Mouse (Mus musculus) midbrain, embryonic 15.5 days (tissue): Measurements from ENCODE around the gene Rnls. TPM values are rescaled to one million over a fixed set of nuclear protein-coding genes. Genes with fewer than 3 reads are reported as not detected.
A peak's percentile ranks its signal among the peaks of the same experiment; 100 is the strongest.
"Not testable (repeated sequence)": the region's sequence is repeated elsewhere in the genome, so short reads cannot be mapped to it uniquely, and the experiment has no call there.

Experiments
- ATAC-seq: fragments of 200-750 bp; cut with Nextera tagmentation; replicated peaks from 2 replicates; pipeline ENCODE4 v1.8.0; 2017; ENCODE audit warnings: moderate TSS enrichment
- H3K27ac ChIP-seq: fragments of 300-500 bp; sonication (generic); 2 replicates; pipeline ENCODE4 v1.5.1; 2015; ENCODE audit warnings: mild to moderate bottlenecking, inconsistent platforms
- H3K27me3 ChIP-seq: fragments of 300-500 bp; sonication (generic); replicated peaks from 2 replicates; pipeline ENCODE4 v1.6.1; 2015; ENCODE audit warnings: inconsistent platforms
- H3K36me3 ChIP-seq: fragments of 300-500 bp; sonication (generic); replicated peaks from 2 replicates; pipeline ENCODE4 v1.6.1; 2015; ENCODE audit warnings: inconsistent platforms
- H3K4me1 ChIP-seq: fragments of 300-500 bp; sonication (generic); 2 replicates; pipeline ENCODE4 v1.6.1; 2015; ENCODE audit warnings: inconsistent platforms
- H3K4me2 ChIP-seq: fragments of 300-500 bp; sonication (generic); 2 replicates; pipeline ENCODE4 v1.6.1; 2015; ENCODE audit warnings: inconsistent platforms, mild to moderate bottlenecking, moderate library complexity
- H3K4me3 ChIP-seq: fragments of 300-500 bp; sonication (generic); 2 replicates; pipeline ENCODE4 v1.5.1; 2015; ENCODE audit warnings: mild to moderate bottlenecking, inconsistent platforms
- H3K9ac ChIP-seq: fragments of 300-500 bp; sonication (generic); 2 replicates; pipeline ENCODE4 v1.6.1; 2015; ENCODE audit warnings: mild to moderate bottlenecking, inconsistent platforms
- H3K9me3 ChIP-seq: fragments of 300-500 bp; sonication (generic); 2 replicates; pipeline ENCODE4 v1.6.1; 2016; ENCODE audit warnings: inconsistent platforms
- WGBS: fragments of 180-500 bp; shearing (Covaris S2); methylation state at CpG from one replicate; pipeline ENCODE4 v1.1.7; 2015; ENCODE audit warnings: mixed read lengths; 5-methylcytosine and 5-hydroxymethylcytosine counted together
- polyA plus RNA-seq: library from polyadenylated mRNA; unstranded; fragments of >200 nt; fragmentation: Nextera tagmentation; extraction: Ambion mirVana; gene quantifications from 2 replicates; pipeline ENCODE4 v1.2.1, GENCODE M21; 2015

The Rnls gene
- polyA plus RNA-seq = 10.7 and 10.9 TPM in 2 replicates

DNA sequence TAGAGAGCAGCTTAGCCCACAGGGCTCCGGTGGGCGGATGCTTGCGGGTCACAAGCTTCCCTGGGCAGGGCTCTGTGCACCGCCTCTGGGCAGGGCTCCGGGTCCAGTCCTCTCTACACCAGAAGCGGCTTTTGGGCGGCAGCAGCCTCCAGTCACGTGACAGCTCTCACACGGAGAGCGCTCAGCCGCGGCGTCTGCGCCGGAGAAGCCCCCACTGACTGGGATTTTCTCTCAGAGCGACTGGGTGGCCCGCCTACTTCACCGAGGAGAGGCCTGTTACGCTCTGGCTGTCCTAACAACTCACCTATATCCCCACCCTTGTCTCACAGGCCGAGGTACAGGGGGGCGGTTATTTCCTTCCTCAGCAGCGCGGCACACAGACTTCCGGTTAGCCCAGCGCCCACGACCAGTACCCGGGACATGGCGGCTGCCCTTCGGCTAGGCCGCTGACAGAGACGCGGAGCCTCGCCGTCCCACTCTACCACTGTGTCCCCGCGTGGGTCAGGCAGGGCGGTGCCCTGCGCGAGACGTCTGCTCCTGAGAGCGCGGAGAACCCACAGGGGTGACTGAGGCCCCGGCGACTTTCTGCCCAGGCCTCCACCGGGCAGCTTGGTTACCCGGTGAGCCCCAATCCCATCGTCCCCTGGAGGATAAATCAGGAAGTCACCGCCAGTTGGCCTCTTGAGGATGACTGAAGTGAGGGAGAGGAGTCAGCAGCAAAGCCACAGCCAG is at the start of gene Rnls:
Gene Rnls (minus strand): TSS at position 645 of the 732 bp plus-strand sequence.
- Histone ChIP-seq H3K4me3 (peak within 1 kb of the TSS; percentile 54), H3K9me3 (no peaks in the 10 kb centered on the region; the same call in 1 of the 2 replicates), H3K27ac (peak within 1 kb of the TSS; percentile 91), H3K4me1 (no peaks in the 10 kb centered on the region), H3K4me2 (peak within 1 kb of the TSS; percentile 65), H3K27me3 (no peaks in the 10 kb centered on the region), H3K36me3 (no peaks in the 10 kb centered on the region), H3K9ac (peak within 1 kb of the TSS; percentile 88)
- WGBS = under 1% methylated on average over 48 of the region's 48 CpGs
- ATAC-seq = peak; percentile 99

DNA sequence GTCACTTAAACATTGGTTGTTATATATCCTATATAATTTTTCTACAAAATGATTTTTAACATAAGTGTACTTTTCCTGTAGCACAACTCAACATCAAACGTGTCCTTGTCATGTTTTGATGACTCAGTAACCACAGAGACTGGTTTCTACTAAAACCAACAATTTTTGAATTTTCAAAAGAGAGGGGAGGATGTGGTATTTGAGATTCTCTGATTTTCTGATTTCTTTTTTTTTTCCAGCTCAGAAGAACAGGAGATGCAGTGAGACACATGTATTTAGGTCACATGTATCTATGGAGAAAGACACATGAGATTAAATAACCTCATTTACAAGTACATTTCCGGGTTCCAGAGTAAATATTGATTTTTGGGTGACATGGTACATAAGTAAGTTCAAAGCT is 37.4 kb upstream of the Rnls start:
- no peaks in the 10 kb centered on the region for H3K9me3 ChIP-seq
- H3K4me3 ChIP-seq = no peak overlapping the region
- no peak overlapping the region for H3K9ac ChIP-seq
- H3K27me3 ChIP-seq = no peaks in the 10 kb centered on the region
- H3K4me2 ChIP-seq = no peak overlapping the region
- H3K27ac ChIP-seq = no peak overlapping the region
- no peak for ATAC-seq
- H3K4me1 ChIP-seq = no peaks in the 10 kb centered on the region
- H3K36me3 ChIP-seq = no peaks in the 10 kb centered on the region
- WGBS = 48% methylated on average over 2 of the region's 2 CpGs

DNA sequence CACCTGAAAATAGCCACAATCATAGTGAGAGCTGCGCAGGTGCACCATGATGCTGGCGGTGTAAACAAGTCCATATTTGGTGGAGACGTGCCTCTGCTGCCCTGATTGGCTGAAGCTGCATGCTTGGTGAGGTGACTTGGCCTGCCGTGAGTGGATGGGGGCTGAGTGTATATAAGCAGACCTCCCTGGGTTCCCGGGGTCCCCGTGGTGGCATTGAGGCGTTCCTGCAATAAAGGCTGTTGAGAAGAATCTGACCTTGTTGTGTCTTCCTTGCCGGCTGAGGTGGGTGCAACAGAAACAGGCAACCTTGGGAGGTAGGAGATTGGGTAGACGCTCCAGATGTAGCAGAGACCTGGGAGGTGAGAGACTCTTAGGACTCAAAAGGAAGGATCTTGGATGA is 27.3 kb upstream of the Rnls start:
- not testable (repeated sequence) for H3K4me3 ChIP-seq, H3K4me2 ChIP-seq, H3K27ac ChIP-seq, H3K4me1 ChIP-seq, H3K9me3 ChIP-seq, H3K9ac ChIP-seq, H3K27me3 ChIP-seq, H3K36me3 ChIP-seq, ATAC-seq
- WGBS = 87% methylated on average over 9 of the region's 9 CpGs

DNA sequence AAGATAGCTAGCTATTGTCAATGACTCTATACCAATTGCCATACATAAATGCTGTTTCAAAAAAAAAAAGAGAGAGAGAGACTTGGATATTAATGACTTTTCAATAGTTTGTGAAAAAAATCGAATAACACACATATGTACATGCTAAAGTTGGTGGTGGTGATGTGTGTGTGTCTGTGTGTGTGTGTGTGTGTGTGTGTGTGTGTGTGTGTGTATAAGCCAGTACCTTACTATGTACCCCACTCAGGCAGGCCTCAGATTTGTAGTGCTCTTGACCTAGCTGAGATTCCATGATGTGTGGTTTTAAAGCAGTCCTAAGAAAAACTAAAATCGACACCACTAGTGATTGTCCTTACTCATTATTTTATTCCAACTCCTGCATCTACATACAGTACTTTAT is 11.3 kb downstream of the Rnls start:
- Histone ChIP-seq H3K27ac (no peak overlapping the region), H3K9ac (no peak overlapping the region), H3K4me1 (no peaks in the 10 kb centered on the region), H3K9me3 (no peaks in the 10 kb centered on the region), H3K4me2 (no peak overlapping the region), H3K4me3 (no peak overlapping the region), H3K27me3 (no peaks in the 10 kb centered on the region), H3K36me3 (no peaks in the 10 kb centered on the region)
- ATAC-seq = peak; percentile 71
- WGBS = 72% methylated on average over 2 of the region's 2 CpGs

DNA sequence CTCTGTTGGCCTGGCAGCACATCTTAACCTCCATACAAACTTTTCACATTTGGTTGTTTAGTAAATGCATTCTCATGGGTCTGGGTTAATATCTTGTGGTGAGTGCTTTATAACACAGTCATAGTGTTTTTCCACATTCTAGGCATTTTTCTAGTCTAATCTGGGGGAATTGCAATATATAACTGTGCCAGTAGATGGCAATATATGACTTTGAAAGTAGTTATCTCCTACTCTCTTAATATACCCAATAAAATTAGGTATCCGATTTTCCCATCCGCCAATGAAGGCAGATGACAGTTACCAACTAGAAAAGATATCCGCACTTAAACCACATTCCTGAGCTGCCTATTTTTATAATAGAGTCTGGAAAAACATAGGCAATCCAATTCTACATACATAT is 11.7 kb downstream of the Rnls start:
- Histone ChIP-seq H3K4me2 (no peak overlapping the region), H3K9me3 (no peaks in the 10 kb centered on the region), H3K27ac (no peak overlapping the region), H3K27me3 (no peaks in the 10 kb centered on the region), H3K4me3 (no peak overlapping the region), H3K36me3 (no peaks in the 10 kb centered on the region), H3K9ac (no peak overlapping the region), H3K4me1 (no peaks in the 10 kb centered on the region)
- peak; percentile 88 for ATAC-seq
- WGBS = 9% methylated on average over 3 of the region's 3 CpGs

DNA sequence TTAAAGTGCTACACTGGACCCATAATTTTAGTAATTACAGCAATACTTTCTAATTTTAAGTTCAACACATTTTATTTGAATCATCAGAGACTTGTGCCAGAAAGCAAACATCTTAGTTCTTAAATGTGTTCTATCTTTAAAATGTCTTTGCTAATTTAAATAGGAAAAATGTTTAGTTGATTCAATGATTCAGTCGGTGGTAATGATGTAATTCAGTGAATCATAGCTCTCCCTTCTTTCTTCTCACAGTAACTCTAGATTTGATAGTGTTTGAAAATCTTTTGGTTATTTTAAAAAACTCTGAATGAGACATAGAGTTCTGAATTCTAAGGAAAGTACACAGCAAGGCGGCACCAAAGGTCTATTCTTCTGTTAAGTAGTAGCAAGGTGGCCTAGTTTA is 23.3 kb downstream of the Rnls start:
- no peak overlapping the region for H3K27ac ChIP-seq
- WGBS = 86% methylated on average over 2 of the region's 2 CpGs
- ATAC-seq = no peak

DNA sequence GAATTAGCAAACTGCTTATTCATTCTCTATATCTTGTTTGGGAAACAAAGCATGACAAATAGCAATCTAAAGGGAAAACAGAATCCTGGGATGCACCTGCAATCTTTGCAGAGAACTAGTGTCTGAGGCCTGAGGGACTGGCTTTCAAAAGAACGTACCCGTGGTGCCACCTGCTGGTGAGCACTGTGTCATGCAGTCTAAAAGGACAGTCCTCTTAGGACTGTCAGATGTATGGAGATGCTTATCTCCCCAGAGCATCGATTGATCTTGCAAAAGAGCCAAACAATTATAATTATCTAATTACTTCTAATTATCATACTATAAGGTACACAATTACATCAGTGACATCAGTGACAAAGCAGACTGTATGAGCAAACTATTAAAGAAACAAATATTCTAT is 25.4 kb downstream of the Rnls start:
- H3K4me3 ChIP-seq = no peak overlapping the region
- no peaks in the 10 kb centered on the region for H3K27me3 ChIP-seq
- peak; percentile 97 for ATAC-seq

More for the DNA sequence above, 23.3 kb downstream of the Rnls start:
- H3K4me3 ChIP-seq = no peak overlapping the region
- no peaks in the 10 kb centered on the region for H3K27me3 ChIP-seq
- no peaks in the 10 kb centered on the region for H3K9me3 ChIP-seq
- no peaks in the 10 kb centered on the region for H3K36me3 ChIP-seq
- no peaks in the 10 kb centered on the region for H3K4me1 ChIP-seq
- no peak overlapping the region for H3K9ac ChIP-seq
- H3K4me2 ChIP-seq = no peak overlapping the region

DNA sequence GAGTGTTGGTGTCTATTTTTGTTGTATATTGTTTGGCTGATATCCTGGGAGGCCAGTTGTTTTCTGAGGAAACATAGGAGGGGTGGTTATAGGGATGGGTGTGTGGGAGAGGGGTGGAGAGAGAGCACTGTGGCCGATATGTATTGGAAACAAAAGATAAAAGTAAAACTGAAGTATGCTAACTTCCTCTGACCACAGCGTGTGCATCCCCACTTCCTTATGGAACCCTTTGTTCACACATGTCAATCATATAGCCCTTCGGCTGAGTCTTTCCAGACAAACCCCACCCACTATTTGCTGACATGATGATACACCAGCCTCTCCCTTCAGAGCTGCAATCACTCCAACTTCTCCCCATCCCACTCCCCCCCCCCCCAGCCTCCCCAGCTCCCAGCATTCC is 35.1 kb downstream of the Rnls start:
- no peak for ATAC-seq
- H3K9ac ChIP-seq = no peak overlapping the region

More for the DNA sequence above, 25.4 kb downstream of the Rnls start:
- H3K27ac ChIP-seq = no peak overlapping the region
- no peaks in the 10 kb centered on the region for H3K36me3 ChIP-seq
- no peak overlapping the region for H3K9ac ChIP-seq
- H3K4me2 ChIP-seq = no peak overlapping the region
- 9% methylated on average over 3 of the region's 3 CpGs for WGBS
- no peaks in the 10 kb centered on the region for H3K4me1 ChIP-seq
- no peaks in the 10 kb centered on the region for H3K9me3 ChIP-seq

DNA sequence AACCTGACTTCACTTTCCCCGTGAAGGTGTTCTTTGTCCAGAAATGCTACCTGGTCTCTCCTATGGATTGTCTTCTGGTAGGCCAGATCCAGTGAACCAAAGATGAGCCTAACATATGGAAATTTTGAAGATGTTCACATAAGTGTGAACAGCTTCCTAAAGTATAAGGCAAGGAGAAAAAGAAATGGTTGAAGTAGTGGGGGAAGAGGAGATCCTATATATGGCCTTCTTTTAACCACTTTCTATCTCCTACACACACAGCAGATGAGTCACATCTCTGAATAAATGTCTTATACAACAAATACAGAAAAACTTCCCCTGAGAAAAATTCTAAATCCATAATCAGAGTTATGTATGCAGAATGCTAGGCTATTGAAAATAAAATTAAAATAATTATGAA is 52.0 kb downstream of the Rnls start:
- 95% methylated on average over 1 of the region's 1 CpGs for WGBS

More for the DNA sequence above, 35.1 kb downstream of the Rnls start:
- Histone ChIP-seq H3K27me3 (no peaks in the 10 kb centered on the region), H3K4me1 (no peaks in the 10 kb centered on the region), H3K36me3 (no peaks in the 10 kb centered on the region), H3K4me2 (no peak overlapping the region), H3K9me3 (no peaks in the 10 kb centered on the region), H3K27ac (no peak overlapping the region), H3K4me3 (no peak overlapping the region)
- WGBS = 54% methylated on average over 3 of the region's 3 CpGs

DNA sequence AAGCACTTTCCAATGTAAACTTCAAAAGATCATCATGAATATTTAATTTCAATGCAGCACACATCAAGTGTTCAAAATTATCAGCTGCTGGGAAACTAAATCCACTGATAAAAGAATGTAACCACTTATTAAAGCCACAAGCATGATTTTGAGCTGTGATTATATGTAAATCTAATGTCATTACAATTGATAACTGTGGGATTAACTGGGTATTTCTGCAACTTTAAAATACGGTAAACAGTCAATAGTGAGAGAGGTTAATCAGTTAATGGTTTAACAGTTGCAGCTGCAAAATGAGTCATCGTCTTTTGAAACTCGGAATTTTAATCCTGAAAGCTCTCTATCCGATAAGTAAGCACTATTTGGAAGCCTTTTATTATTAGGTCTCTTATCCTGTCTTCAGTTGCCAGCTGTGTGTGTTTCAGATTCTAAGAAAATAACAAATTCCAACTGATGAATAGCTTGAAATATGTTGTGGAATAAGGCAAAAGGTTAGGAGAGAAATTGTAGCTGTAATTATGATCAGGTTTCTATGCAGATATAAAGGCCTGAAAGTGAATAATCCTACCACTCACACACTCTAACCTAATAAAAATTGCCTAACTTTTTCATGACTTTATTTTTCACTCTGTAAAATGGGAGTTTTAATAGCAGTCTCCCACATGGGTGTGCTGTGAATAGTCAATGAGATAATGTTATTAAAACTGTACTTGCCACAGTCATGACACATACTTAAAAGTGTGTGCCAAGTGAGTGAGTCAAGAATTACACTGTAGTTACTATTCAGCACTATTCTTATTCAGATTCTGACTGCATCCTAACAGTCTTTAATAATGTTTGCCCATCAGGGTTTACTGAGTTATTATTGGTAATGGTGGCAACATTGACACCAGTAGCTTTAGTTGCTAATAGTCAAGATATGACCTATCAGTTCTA is 65.1 kb downstream of the Rnls start:
- H3K36me3 ChIP-seq = no peaks in the 10 kb centered on the region
- no peak for ATAC-seq
- H3K27me3 ChIP-seq = no peaks in the 10 kb centered on the region
- no peak overlapping the region for H3K4me2 ChIP-seq
- 40% methylated on average over 4 of the region's 4 CpGs for WGBS
- no peak overlapping the region for H3K4me3 ChIP-seq
- no peaks in the 10 kb centered on the region for H3K9me3 ChIP-seq
- H3K4me1 ChIP-seq = no peaks in the 10 kb centered on the region
- H3K27ac ChIP-seq = no peak overlapping the region
- no peak overlapping the region for H3K9ac ChIP-seq

More for the DNA sequence above, 52.0 kb downstream of the Rnls start:
- Histone ChIP-seq H3K4me1 (no peaks in the 10 kb centered on the region), H3K4me3 (no peak overlapping the region), H3K9me3 (no peaks in the 10 kb centered on the region), H3K36me3 (no peaks in the 10 kb centered on the region), H3K4me2 (no peak overlapping the region), H3K27me3 (no peaks in the 10 kb centered on the region), H3K9ac (no peak overlapping the region), H3K27ac (no peak overlapping the region)
- ATAC-seq = no peak

DNA sequence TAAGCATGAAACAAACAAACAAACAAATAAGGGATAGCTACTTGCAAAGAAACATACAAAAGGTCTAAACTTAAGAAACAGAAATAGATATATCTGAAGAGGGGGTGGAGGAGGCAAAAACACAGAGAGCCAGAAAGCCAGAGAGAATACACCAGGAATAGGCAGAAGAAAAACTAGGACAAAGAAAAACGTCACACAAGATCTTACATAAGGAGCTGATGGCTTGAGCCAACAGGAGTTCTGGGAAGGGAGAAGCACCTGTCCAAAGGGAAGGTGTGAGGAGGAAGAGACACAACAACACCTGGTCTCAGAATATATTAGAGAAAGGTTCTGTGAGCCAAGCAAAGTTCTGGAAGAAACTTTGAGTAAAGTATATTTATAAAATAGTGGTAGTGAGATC is 73.3 kb downstream of the Rnls start:
- no peaks in the 10 kb centered on the region for H3K36me3 ChIP-seq
- no peak overlapping the region for H3K27ac ChIP-seq
- 58% methylated on average over 1 of the region's 1 CpGs for WGBS
- no peak overlapping the region for H3K9ac ChIP-seq
- no peak for ATAC-seq
- no peak overlapping the region for H3K4me2 ChIP-seq
- no peaks in the 10 kb centered on the region for H3K27me3 ChIP-seq
- H3K9me3 ChIP-seq = no peaks in the 10 kb centered on the region
- no peaks in the 10 kb centered on the region for H3K4me1 ChIP-seq
- no peak overlapping the region for H3K4me3 ChIP-seq

DNA sequence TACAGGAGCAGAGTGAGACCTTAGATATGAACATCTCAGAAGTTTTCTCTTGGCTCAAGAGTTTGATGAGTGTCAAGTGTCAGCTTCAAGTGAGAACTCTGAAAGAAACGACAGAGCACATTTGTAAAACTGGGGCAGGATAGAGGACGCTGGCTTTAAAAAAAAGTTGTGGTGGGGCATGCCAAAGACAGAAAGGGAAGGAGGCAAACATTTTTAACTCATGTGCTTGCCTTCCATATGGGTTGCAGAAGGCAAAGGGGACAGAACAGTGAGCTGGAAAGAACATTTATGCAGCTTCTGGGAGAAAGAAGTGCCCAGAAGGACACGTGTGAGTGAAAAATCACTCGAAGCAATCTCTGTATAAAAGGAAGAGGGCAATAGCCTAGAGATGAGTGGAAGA is 75.0 kb downstream of the Rnls start:
- no peaks in the 10 kb centered on the region for H3K4me1 ChIP-seq
- no peak overlapping the region for H3K9ac ChIP-seq
- H3K27me3 ChIP-seq = no peaks in the 10 kb centered on the region
- no peaks in the 10 kb centered on the region for H3K9me3 ChIP-seq
- H3K36me3 ChIP-seq = no peaks in the 10 kb centered on the region
- ATAC-seq = no peak
- WGBS = 82% methylated on average over 4 of the region's 4 CpGs
- no peak overlapping the region for H3K4me3 ChIP-seq
- no peak overlapping the region for H3K4me2 ChIP-seq
- H3K27ac ChIP-seq = no peak overlapping the region
